Mouse (Mus musculus): ENCODE results near the gene Plcb4.

Gene Plcb4

DNA sequence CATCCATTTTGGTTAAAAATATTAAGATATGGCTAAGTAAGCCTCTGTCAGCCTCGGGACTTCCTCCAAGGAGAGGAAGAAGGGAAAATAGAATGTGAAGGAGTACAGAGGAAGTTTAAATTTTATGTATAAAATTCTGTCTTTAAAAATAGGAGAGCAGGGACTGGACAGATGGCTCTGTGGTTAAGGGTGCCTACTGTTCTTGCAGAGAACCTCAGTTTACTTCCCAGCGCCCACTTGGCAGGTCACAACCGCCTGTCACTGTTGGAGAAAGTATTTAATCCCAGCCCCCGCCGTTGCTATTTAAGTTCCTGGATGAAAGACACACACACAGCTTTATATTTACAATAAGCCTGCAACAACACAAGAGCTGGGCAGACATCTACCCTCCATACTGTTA lies 347.5 kb downstream of the Plcb4 start:
- DNase-seq (ENCODE audit: low spot score), result no peak

DNA sequence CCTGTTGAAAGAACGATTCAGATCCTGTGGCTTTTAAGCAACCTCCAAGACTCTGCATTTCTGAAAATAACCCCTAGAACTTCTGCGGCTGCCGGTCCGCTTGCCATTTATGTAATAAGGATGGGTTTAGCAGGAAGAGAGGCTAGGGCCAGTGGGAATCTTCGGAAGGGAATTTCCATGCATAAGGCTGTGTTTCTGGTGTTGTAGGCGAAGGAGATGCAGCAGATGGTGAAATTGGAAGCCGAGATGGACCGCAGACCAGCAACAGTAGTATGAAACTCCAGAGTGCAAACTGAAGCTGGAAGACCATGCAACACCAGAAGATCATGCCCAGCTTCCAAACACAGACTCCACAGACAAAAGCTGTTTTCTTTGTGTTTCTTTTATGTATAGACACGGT lies 353.9 kb downstream of the Plcb4 start:
- no peak for DNase-seq (ENCODE audit: low spot score)

DNA sequence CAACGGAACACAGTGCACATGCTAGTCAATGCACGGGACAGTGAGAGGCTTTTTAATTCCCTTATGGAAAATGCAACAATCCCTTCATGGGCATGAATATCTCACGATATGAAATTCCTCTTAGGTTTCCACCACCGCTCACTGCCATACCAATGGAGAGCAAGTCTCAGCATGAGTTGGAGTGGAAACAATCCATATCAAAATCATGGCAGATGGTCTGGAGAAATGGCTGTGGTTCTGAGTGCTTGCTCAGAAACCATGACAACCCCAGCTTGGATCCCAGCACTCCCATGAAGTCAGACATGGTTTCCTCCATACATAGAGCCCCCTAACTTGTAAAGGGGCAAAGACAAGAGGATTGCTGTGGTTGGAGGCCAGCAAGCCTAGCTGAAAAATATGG lies 389.7 kb downstream of the Plcb4 start:
- DNase-seq (ENCODE audit: low spot score), result no peak

DNA sequence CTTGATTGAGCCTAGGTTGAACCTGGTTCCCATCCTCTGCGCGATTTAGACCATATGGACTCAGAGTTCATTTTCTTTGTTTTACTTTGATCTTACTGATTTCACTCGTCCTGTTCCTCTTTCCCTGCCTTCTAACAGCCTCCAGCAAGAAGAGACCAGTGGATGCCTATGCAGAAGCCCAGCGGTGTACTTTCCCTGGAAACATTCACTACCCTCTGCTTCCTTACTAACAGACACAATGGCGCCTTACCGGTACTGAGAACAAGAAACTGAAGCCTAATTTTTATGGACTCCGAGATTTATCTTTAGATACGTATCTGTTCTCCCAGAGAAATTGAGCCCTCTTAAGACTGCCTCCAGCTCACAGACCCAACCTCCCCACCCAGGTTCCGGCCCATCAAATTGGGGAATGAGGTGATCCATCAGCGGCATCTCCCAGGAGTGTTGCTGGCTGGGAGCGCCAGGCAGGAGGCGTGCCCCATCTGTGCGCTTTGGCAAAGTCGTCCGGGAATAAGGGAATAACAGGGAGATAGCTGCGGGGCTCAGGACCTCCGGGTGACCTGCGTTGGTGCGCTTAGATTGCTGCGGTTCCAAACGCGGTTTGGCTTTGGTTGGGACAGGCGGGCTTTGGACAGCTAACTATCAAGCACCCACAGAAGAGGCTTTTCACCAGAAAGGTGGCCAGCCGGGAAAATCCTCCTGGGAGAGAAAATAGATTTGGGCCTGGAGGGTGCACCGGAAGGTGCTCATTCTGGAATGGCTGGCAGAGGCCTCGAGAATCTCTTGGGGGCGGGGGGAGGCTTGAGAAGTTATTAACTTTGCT lies 392.2 kb downstream of the Plcb4 start:
- no peak for DNase-seq (ENCODE audit: low spot score)

DNA sequence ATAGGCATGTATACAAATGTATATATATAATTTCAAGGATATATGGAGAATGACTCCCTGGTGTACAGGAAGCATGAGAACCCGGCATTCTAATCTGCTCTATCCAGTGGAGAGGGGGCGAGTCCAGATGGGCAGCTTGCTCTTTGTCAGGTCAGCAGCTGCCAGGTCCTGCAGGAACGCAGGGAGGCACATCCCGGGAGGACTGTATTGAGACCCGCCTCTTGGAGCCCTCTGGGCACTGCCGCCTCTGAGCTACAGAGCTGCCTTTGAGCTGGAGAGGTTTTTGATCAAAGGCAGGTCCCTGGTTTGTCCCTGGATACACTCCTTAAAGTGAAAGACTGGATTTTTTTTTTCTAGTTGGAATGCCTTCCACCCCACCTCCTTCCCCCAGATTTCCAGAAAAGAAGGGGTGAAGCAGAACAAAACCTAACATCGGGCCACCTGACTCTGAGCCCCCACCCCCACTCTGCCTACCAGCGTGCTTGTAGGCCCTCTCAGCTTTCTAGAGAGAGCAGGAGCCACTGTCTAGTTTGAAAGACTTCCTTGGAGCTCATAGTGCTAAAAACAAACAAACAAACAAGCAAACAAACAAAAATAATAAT lies 393.0 kb downstream of the Plcb4 start, which contains the start of gene Lamp5:
Lamp5 (plus strand) TSS at position 552 of the 602 bp plus-strand sequence.
- DNase-seq (ENCODE audit: low spot score), result no peak

DNA sequence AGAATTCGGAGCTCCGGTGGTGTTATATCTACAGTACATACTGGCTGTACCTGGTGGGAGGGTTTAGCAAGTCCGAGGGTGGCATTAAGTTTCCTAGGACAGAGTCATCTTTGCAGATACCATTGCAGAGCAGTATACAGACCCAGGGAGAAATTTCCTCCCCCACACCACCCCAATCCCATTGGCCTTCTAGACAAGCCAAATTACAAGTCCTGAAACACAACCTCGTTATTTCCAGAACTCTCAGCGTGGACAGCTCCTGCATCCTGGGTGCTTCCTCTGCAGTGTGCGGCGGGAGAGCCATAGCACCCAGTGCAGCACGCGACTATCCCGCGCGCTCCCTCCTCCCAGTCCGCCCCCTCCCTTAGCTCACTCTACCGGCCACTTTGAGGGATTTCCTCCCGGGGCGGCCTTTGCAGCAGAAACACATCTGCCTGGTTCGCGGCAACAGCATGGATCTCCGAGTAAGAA lies 399.1 kb downstream of the Plcb4 start:
- DNase-seq (ENCODE audit: low spot score), result no peak

DNA sequence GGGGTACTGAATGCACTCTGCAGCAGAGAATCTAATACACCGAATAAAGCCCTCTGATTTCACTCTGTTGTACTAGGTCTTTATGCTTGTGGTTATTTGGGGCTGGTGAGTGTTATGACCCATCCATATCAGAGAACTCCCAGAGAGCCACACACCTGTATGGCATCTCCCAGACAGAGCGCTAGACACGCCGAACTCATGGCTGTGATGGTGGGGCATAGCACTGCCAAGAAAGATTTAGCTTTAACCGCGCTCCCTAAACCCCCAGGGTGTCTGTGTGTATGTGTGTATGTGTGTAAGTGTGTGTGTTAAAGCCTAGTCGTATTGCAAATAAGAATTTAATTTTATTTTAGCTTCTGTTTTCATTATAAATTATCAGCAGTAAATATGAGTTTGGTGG lies 399.6 kb downstream of the Plcb4 start:
- no peak for DNase-seq (ENCODE audit: low spot score)

DNA sequence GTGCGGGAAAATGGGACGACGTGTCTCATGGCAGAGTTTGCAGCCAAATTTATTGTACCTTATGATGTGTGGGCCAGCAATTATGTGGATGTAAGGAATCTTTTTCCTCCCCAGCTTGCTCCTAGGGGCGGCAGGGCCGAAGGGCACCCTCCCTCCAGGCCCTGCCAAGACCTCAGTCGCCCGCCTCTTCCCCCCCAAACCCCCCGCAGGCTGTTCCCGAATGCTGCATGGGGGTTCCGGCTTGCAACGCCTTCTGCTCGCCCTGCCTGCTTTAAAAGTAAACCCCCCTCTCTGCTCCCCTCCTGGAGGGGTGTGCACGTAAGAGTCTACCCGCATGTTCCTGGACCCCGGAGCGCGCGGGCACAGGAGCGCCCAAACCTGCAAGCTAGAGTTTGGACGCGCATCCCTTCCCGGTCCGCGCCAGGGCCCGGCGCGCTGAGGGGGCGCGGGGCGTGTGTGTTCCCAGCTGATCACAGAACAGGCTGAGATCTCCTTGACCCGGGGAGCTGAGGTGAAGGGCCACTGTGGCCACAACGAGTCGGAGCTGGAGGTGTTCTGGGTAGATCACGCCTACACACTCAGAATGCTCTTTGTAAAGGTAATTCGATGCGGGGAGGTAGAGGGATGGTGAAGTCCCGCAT lies 400.3 kb downstream of the Plcb4 start:
- no peak for DNase-seq (ENCODE audit: low spot score)
